Mouse (Mus musculus): Measurements from ENCODE around the gene Smbd1.

DNA sequence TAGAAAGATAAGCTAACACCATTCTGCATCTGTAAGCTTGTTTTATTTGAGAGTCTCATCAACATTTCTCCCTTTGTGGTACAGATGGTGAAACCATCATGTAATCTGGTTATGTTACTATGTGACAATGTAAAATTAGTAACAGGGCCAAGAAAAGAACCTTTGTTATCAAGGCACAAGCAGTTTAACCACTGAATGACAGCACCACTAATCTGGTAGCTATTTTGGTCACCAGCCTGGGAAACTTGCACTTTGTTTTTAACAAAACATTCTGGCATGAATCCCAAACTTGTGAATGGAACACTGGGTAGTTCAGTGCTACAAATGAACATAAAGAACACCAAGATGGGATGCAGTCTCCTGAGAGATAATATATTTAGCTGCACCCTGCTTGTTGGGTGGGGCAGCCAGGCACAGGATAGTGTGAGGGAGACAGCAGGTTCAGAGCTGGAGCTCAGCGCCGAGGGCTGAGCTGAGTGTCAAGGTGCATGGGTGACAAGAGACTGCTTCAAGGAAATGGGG lies 43.8 kb upstream of the Smbd1 start:
- TF ChIP-seq CTCF (IDR thresholded peaks at IDR 0.05; ENCODE audit: low read depth, low read length) (no peak), POLR2A (IDR thresholded peaks at IDR 0.05; ENCODE audit: insufficient read depth, low read length) (no peak)

Measured in ES-Bruce4 (cell line).